Mouse (Mus musculus): ENCODE data around the gene Jmjd4.

DNA sequence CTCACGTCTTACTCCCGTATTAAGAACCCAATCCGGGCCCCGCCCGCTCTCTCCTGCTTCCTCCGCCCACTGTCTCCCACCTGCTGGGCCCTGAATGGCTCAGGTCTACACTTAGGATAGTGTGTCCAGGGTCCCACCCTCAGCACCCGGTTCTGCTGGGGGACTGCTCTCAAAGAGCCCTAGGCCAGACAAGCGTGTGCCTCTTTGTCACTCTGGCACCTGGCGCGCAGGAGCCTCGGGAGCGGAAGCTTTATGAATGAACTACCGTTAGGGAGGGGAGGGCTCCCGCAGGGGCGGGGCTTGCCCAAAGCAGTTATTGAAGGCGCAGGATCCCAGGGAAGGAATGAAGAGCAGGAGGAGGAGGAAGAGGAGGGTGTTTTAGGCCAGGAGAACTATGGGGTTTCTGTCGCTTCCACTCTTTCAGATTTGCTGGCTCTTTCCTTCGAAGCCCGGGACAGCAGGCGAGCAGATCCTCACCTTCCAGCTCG is 55.5 kb downstream of the Jmjd4 start:
- TF ChIP-seq CTCF (IDR thresholded peaks at IDR 0.05; ENCODE audit: borderline replicate concordance, extremely low read depth, insufficient read depth, insufficient read length), result no peak
- TF ChIP-seq POLR2A (IDR thresholded peaks at IDR 0.05; ENCODE audit: borderline replicate concordance, extremely low read depth, insufficient read depth, insufficient read length, poor library complexity, severe bottlenecking), result no peak
